Mouse (Mus musculus) hindbrain, embryonic 16.5 days (tissue): ENCODE data around the gene Anapc7. TPM values are rescaled to one million over a fixed set of nuclear protein-coding genes. Genes with fewer than 3 reads are reported as not detected.
A peak's percentile ranks its signal among the peaks of the same experiment; 100 is the strongest.

Experiments
- ATAC-seq: fragments of 200-750 bp; cut with Nextera tagmentation; 2 replicates; pipeline ENCODE4 v1.8.0; 2017; ENCODE audit warnings: moderate TSS enrichment, moderate library complexity
- H3K27ac ChIP-seq: fragments of 300-500 bp; sonication (generic); 2 replicates; pipeline ENCODE4 v1.5.1; 2014; ENCODE audit warnings: low read depth, mild to moderate bottlenecking, control low read depth, low read length, moderate library complexity
- H3K27me3 ChIP-seq: fragments of 300-500 bp; sonication (generic); replicated peaks from 2 replicates; pipeline ENCODE4 v1.6.1; 2014; ENCODE audit warnings: low read length; ENCODE audit not compliant: control insufficient read depth, insufficient read depth
- H3K36me3 ChIP-seq: fragments of 300-500 bp; sonication (generic); 2 replicates; pipeline ENCODE4 v1.6.1; 2014; ENCODE audit warnings: mild to moderate bottlenecking, low read length, moderate library complexity, mixed read lengths; ENCODE audit not compliant: control insufficient read depth, insufficient read depth
- H3K4me1 ChIP-seq: fragments of 300-500 bp; sonication (generic); 2 replicates; pipeline ENCODE4 v1.6.1; 2014; ENCODE audit warnings: low read depth, low read length; ENCODE audit not compliant: control insufficient read depth, insufficient read depth
- H3K4me2 ChIP-seq: fragments of 300-500 bp; sonication (generic); 2 replicates; pipeline ENCODE4 v1.6.1; 2014; ENCODE audit warnings: mild to moderate bottlenecking, low read length, control low read depth, moderate library complexity
- H3K4me3 ChIP-seq: fragments of 300-500 bp; sonication (generic); 2 replicates; pipeline ENCODE4 v1.5.1; 2014; ENCODE audit warnings: mild to moderate bottlenecking, low read length, control low read depth, moderate library complexity
- H3K9ac ChIP-seq: fragments of 300-500 bp; sonication (generic); 2 replicates; pipeline ENCODE4 v1.6.1; 2014; ENCODE audit warnings: low read depth, mild to moderate bottlenecking, control low read depth, low read length, moderate library complexity
- H3K9me3 ChIP-seq: fragments of 300-500 bp; sonication (generic); 2 replicates; pipeline ENCODE4 v1.6.1; 2014; ENCODE audit warnings: mild to moderate bottlenecking, low read length, moderate library complexity; ENCODE audit not compliant: control insufficient read depth
- WGBS: fragments of 180-500 bp; shearing (Covaris S2); extraction: QIAGEN DNeasy Blood & Tissue Kit; methylation state at CpG from one replicate; pipeline ENCODE4 v1.1.7; 2014; 5-methylcytosine and 5-hydroxymethylcytosine counted together
- polyA plus RNA-seq: library from polyadenylated mRNA; unstranded; fragments of >200 nt; fragmentation: Nextera tagmentation; extraction: Ambion mirVana; gene quantifications from 2 replicates; pipeline ENCODE4 v1.2.1, GENCODE M21; 2015

Gene Anapc7
- 47.3 and 51.2 TPM in 2 replicates for polyA plus RNA-seq

DNA sequence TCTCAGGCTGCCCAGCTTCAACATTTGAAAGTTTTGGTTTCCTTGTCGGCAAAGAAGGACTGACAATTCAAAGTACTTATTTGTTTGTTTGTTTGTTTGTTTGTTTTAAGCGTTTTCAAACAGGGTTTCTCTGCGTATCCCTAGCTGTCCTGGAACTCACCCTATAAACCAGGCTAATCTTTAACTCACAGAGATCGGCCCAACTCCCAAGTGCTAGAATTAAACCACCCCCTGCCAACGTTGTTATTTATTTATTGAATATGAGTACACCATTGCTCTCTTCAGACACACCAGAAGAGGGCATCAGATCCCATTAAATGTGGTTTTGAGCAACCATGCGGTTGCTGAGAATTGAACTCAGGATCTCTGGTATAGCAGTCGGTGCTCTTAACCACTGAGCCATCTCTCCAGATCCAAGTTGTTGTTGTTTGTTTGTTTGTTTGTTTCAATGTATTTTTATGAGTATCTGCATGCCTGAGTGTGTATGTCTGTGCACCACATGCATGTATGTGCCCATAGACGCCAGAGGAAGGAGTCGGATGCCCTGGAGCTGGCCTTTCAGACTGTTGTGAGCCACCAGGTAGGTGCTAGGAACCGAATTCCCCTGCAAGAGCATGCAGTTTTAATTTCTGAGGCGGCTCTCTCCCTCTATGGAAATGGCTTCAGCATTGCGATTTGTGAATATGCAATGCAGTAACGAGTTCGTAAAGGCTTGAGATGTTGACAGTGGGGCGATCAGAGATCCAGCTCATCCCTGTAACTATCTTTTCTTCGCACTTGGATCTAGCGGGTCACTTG is at the start of gene Anapc7:
Gene Anapc7, plus strand, starts transcription at position 423 of the 798 bp plus-strand sequence.
- Histone ChIP-seq H3K27me3 (no peaks in the 10 kb centered on the region), H3K27ac (peak within 1 kb of the TSS; percentile 95), H3K9me3 (no peaks in the 10 kb centered on the region), H3K9ac (peak within 1 kb of the TSS; percentile 94), H3K4me1 (peaks cover 12% of the 10 kb centered on the region), H3K4me3 (peak within 1 kb of the TSS; percentile 96), H3K36me3 (no peaks in the 10 kb centered on the region), H3K4me2 (peak within 1 kb of the TSS; percentile 74)
- WGBS = 19% methylated on average over 17 of the region's 17 CpGs
- peak; percentile 66 for ATAC-seq

DNA sequence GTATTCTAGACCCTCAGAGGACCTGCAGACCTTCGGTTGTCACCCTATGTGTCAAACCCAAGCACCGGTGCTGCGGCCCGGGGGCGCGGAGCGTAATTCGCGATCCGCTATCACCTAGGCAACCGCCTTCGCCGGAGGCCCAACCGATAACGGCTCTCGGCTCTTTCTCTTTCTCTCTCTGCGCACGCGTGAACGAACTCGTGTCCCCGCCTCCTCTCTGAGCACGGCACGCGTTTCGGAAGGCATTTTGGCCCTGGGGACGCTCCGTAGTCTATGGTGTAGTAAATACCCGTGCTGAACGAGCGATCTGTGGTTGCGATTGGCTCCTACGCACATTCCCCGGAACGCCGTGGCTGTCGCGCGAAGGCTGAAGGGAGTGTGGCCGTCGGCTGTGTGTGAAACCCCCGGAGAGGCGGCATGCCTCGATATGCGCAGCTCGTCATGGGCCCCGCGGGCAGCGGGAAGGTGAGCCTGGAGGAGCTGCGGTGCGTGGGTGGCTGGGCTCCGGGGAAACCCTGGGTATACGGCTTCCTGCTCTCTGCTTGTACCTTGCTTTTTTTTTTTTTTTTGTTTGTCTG is 49.2 kb upstream of the Anapc7 start, which contains the start of gene Fam216a:
Gene Fam216a, minus strand, starts transcription at position 173 of the 578 bp plus-strand sequence.
- peak within 1 kb of the TSS; percentile 84 for H3K4me3 ChIP-seq
- WGBS = under 1% methylated on average over 53 of the region's 53 CpGs
- H3K36me3 ChIP-seq = peaks cover 17% of the 10 kb centered on the region
- H3K4me1 ChIP-seq = peaks cover 18% of the 10 kb centered on the region
- H3K9ac ChIP-seq = peak within 1 kb of the TSS; percentile 93
- peak within 1 kb of the TSS; percentile 95 for H3K27ac ChIP-seq
- peak; percentile 96 for ATAC-seq
- no peaks in the 10 kb centered on the region for H3K9me3 ChIP-seq
- H3K4me2 ChIP-seq = peak within 1 kb of the TSS; percentile 87
- no peaks in the 10 kb centered on the region for H3K27me3 ChIP-seq

DNA sequence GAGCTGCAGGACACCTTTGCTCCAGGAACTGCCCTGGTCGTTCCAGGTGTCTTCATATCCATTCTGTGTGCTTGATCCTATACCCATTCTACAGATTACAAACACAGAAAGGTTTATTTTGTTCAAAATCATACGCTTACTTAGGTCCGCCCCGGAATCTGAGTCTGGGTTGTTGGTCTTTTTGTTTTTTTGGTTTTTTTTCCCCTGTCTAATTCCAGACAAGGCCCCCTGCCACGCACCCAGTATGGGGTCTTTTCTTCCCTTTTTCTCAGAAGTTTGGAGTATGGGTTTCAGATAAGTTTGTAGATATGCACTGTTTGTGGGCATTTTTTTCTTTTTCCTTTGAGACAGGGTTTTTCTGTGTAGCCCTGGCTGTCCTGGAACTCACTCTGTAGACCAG is 48.6 kb upstream of the Anapc7 start:
- Histone ChIP-seq H3K27me3 (no peaks in the 10 kb centered on the region), H3K9me3 (no peaks in the 10 kb centered on the region), H3K4me2 (peak overlapping the region; percentile 87), H3K4me1 (peaks cover 18% of the 10 kb centered on the region), H3K27ac (peak overlapping the region; percentile 87), H3K9ac (peak overlapping the region; percentile 84), H3K4me3 (peak overlapping the region; percentile 84), H3K36me3 (peaks cover 12% of the 10 kb centered on the region)
- 9% methylated on average over 5 of the region's 5 CpGs for WGBS
- no peak for ATAC-seq

DNA sequence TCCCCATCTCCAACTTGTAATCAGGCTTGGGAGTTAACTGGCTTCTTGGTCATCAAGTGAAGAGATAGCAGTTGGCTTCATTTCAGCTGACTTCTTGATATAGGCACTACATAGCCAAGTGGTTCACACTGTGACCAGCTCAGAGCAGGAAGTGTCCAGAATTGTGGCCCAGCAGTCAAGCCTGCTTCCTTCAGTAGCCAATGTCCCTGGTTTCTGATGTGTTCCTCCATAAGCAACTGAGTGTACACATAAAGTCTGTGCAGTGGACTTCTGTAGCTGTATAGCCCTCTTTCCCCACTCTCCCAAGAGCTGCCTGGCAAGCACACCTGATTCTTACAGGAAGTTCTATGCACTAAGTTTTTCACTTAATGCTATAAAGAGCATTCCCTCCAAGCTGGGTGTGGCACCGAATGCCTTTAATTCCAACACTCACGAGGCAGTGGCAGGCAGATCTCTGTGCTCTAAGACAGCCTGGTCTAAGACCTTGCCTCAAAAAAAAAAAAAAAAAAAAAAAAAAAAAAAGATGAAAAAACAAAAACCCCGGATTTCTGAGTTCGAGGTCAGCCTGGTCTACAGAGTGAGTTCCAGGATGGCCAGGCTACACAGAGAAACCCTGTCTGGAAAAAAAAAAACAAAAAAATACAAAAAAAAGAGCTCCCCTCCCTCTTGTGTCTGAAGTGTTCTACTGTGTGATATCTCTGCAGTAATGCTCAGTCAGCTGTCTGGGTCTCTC is 44.2 kb upstream of the Anapc7 start:
- Histone ChIP-seq H3K4me2 (no peak overlapping the region), H3K4me1 (peaks cover 10% of the 10 kb centered on the region), H3K4me3 (no peak overlapping the region), H3K9ac (no peak overlapping the region), H3K36me3 (peaks cover 21% of the 10 kb centered on the region), H3K9me3 (no peaks in the 10 kb centered on the region), H3K27ac (no peak overlapping the region), H3K27me3 (no peaks in the 10 kb centered on the region)
- no peak for ATAC-seq
- 91% methylated on average over 4 of the region's 4 CpGs for WGBS

DNA sequence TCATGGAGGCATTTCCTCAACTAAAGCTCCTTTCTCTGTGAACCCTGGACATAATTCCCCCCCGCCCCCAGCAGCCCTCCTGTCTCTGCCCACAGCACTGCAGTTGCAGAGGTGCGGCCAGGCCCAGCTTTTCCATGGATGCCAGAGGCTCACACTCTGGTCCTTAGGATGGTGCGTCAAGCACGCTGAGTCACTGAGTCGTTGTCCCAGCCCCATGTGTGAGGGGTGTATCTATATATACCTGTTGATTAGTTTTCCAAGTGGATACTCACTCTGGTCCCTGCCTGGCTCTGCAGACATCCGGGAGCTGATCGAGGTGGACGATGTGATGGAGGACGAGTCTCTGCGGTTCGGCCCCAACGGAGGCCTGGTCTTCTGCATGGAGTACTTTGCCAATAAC is 43.3 kb upstream of the Anapc7 start:
- no peak for ATAC-seq
- no peak overlapping the region for H3K4me3 ChIP-seq
- peaks cover 5% of the 10 kb centered on the region for H3K4me1 ChIP-seq
- H3K27ac ChIP-seq = no peak overlapping the region
- no peak overlapping the region for H3K4me2 ChIP-seq
- 95% methylated on average over 12 of the region's 12 CpGs for WGBS
- H3K9me3 ChIP-seq = no peaks in the 10 kb centered on the region
- H3K27me3 ChIP-seq = no peaks in the 10 kb centered on the region
- H3K9ac ChIP-seq = no peak overlapping the region
- peaks cover 24% of the 10 kb centered on the region for H3K36me3 ChIP-seq

DNA sequence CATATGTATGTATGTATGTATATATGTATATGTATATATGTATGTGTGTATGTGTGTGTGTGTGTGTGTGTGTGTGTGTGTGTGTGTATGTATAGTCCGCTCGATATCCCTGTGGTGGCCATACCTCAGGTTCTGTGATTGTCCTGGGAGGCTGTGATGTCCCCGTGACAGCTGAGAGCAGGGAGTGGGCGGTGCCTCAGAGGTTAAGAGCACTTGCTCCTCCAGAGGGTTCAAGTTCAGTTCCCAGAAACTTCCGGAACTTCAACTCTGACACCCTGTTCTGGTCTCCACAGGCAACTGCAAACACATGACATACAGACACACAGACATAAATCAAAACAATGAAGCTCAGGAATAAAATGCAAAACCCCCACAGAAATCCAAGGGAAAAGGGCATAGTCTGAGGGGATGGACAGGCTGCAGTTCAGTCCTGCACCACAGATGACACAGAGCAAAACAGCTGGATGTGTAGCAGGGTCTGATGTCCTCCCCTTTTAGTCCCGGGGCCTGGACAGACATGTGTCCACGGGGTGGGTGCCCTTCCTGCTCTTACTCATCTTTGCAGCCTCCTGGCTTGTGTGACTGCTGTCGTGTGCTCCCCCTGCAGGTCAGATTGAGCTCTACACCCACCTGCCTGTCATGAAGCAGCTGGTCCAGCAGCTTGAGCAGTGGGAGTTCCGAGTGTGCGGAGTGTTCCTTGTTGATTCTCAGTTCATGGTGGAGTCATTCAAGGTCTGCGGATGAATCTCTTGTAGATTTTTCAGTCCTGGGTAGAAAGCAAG is 41.9 kb upstream of the Anapc7 start:
- Histone ChIP-seq H3K9ac (no peak overlapping the region), H3K27me3 (no peaks in the 10 kb centered on the region), H3K4me1 (no peaks in the 10 kb centered on the region), H3K4me2 (no peak overlapping the region), H3K9me3 (no peaks in the 10 kb centered on the region), H3K4me3 (no peak overlapping the region), H3K36me3 (peaks cover 21% of the 10 kb centered on the region), H3K27ac (no peak overlapping the region)
- 53% methylated on average over 9 of the region's 11 CpGs for WGBS
- ATAC-seq = peak; percentile 50; the same call in 1 of the 2 replicates

DNA sequence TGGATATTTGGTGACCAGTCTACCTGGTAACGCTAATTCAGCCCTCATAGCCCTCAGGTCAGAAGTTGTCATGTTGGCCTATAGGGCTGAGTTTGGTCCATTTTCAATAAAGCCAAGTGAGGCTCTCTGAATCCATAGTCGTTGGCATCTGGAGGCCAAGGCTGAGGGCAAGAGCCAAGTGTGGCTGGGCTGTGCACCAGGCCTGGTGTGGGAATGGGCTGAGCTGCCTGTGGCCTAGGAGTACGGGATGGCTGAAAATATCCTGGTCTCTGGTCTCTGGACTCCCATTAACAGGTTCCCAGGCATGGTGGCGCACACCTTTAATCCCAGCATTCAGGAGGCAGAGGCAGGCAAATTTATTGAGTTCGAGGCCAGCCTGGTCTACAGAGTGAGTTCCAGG is 31.5 kb upstream of the Anapc7 start:
- no peak overlapping the region for H3K4me2 ChIP-seq
- 93% methylated on average over 5 of the region's 5 CpGs for WGBS

DNA sequence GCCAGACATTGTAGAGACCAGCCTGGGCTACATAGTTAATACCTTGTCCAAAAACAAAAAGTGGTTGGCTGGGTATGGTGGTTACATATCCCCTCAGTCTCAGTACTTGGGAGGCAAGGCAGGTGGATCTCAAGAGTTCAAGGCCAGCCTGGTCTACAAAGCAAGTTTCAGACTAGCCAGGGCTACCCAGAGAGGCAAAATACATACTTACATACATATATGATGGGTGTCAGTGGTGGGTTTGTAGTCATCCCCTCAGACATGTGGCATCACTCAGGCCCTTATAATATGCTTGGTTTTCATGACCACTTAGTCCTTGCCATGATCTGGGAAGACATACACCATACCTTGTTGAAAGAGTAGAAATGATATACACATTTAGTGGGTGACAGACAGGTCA is 30.8 kb upstream of the Anapc7 start:
- no peaks in the 10 kb centered on the region for H3K36me3 ChIP-seq
- H3K27me3 ChIP-seq = no peaks in the 10 kb centered on the region
- H3K9ac ChIP-seq = no peak overlapping the region
- no peak overlapping the region for H3K27ac ChIP-seq
- no peak; the same call in 1 of the 2 replicates for ATAC-seq
- no peaks in the 10 kb centered on the region for H3K9me3 ChIP-seq
- no peak overlapping the region for H3K4me2 ChIP-seq
- H3K4me1 ChIP-seq = peaks cover 10% of the 10 kb centered on the region
- H3K4me3 ChIP-seq = no peak overlapping the region

More for the DNA sequence above, 31.5 kb upstream of the Anapc7 start:
- Histone ChIP-seq H3K27ac (no peak overlapping the region), H3K36me3 (no peaks in the 10 kb centered on the region), H3K9me3 (no peaks in the 10 kb centered on the region), H3K4me3 (no peak overlapping the region), H3K9ac (no peak overlapping the region), H3K27me3 (no peaks in the 10 kb centered on the region), H3K4me1 (peaks cover 10% of the 10 kb centered on the region)
- no peak for ATAC-seq
